Mouse (Mus musculus): Measurements from ENCODE around the gene Map3k14. TPM values are rescaled to one million over a fixed set of nuclear protein-coding genes. Genes with fewer than 3 reads are reported as not detected.

Map3k14 gene
- total RNA-seq (2014; rRNA removed) = 1.4 and 2.2 TPM in 2 replicates
- 2.0 and 2.1 TPM in 2 replicates for polyA plus RNA-seq (2012; rRNA removed)

DNA sequence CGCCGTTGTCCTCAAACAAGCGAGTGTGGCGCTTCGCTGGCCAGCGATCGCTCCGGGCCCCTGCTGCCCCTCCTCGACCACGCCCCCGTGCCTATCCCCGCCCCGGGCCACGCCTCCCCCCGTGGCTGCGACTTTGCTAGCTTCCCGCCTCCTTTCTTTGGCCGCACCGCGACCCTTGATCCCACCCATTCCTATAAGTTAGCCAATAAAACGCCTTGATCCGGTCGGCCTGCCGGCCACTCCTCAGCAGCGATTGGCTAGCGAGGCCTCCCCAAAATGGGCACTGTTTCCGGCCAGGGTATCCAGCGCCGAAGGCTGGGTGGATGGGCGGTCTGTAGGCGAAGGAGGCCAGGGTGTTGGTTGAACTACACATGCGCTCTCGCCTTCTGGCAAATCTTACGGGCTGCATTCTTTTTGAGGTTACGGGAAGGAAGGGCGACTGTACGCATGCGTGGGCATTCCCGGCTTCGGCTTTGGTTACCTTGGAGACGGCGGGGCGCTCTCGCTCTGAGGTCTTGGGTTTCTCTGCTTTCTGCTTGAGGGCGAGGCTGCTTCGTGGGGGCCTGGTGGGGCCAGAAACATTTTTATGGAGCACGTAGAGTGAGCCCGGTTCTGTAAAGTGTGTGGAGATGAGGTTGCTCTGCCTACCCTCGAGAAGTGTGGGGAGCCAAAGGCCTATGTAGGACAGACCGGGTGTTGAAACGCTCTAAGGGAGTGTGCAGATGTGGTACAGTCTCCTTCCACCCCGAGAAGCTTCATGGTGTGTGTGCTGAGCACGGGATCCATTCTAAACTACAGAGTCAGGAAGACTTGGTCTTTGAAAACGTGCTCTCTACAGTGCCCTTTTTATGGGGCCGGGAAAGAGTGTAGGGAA, at the start of gene Map3k14:
TSS of gene Map3k14 (minus strand) at position 127 of the 874 bp plus-strand sequence.
- H3K27ac ChIP-seq (replicated peaks; ENCODE audit: insufficient read depth, low read depth, low read length) = peak within 1 kb of the TSS; percentile 3; the same call in 1 of the 2 replicates
- H3K4me3 ChIP-seq (ENCODE audit: insufficient read depth, low read depth, low read length) = peak within 1 kb of the TSS; percentile 56
- peaks cover 7% of the 10 kb centered on the region for H3K4me1 ChIP-seq (ENCODE audit: control insufficient read depth, insufficient read depth, low read length)
- TF ChIP-seq CTCF (IDR thresholded peaks at IDR 0.05; ENCODE audit: low read depth, low read length) (0 out of 2 replicates have a peak, but pooled peaks have one; percentile 9), POLR2A (IDR thresholded peaks at IDR 0.05; ENCODE audit: extremely low read depth, insufficient read depth, low read length) (no peak; the same call in 1 of the 2 replicates)
- H3K9ac ChIP-seq (ENCODE audit: low read depth, low read length) = peak within 1 kb of the TSS; percentile 62
- DNase-seq (ENCODE audit: extremely low read depth, low read depth, low spot score) = peak; percentile 98
- no peaks in the 10 kb centered on the region for H3K36me3 ChIP-seq (ENCODE audit: control insufficient read depth, insufficient read depth, low read length)
- H3K79me2 ChIP-seq (ENCODE audit: control insufficient read depth, insufficient read depth, low read length) = peaks cover 4% of the 10 kb centered on the region; the same call in 1 of the 2 replicates
- WGBS = 3% methylated on average over 55 of the region's 55 CpGs
- no peaks in the 10 kb centered on the region for H3K27me3 ChIP-seq (ENCODE audit: control insufficient read depth, insufficient read depth, low read length)

DNA sequence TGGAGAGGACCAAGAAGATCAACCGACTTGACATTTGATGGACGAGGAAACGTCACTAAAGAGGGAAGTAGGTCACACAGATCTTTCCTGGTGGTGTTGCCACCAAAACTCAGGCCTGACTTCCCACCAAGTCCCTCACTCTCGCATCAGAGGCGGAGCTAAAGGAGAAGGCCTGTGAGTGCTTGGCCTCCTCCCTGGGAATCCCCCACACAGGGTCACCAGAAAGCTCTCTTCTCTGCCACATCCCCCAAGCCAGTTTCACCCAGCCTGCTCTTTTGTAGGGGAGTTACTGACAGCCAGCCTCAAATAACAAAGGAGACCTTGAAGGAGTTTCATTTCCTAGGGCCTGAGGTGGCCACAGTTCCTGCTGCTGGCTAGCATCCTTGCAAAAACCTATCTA, 48.1 kb upstream of the Map3k14 start:
- no peak for TF ChIP-seq CTCF (IDR thresholded peaks at IDR 0.05; ENCODE audit: low read depth, low read length)
- no peak for TF ChIP-seq POLR2A (IDR thresholded peaks at IDR 0.05; ENCODE audit: extremely low read depth, insufficient read depth, low read length)
- no peaks in the 10 kb centered on the region for H3K4me1 ChIP-seq (ENCODE audit: control insufficient read depth, insufficient read depth, low read length)
- H3K27ac ChIP-seq (replicated peaks; ENCODE audit: insufficient read depth, low read depth, low read length) = no peak overlapping the region
- no peak overlapping the region for H3K9ac ChIP-seq (ENCODE audit: low read depth, low read length)
- DNase-seq (ENCODE audit: extremely low read depth, low read depth, low spot score) = no peak
- no peak overlapping the region for H3K4me3 ChIP-seq (ENCODE audit: insufficient read depth, low read depth, low read length)
- no peaks in the 10 kb centered on the region for H3K79me2 ChIP-seq (ENCODE audit: control insufficient read depth, insufficient read depth, low read length)
- H3K27me3 ChIP-seq (ENCODE audit: control insufficient read depth, insufficient read depth, low read length) = no peaks in the 10 kb centered on the region
- WGBS = 79% methylated on average over 5 of the region's 5 CpGs
- no peaks in the 10 kb centered on the region for H3K36me3 ChIP-seq (ENCODE audit: control insufficient read depth, insufficient read depth, low read length)

GRCm38 (mm10) chr11:103314736-103315374, 47.6 kb upstream of the Map3k14 start:
- TF ChIP-seq CTCF (IDR thresholded peaks at IDR 0.05; ENCODE audit: low read depth, low read length) (no peak), POLR2A (IDR thresholded peaks at IDR 0.05; ENCODE audit: extremely low read depth, insufficient read depth, low read length) (no peak)
- peak; percentile 19 for DNase-seq (ENCODE audit: extremely low read depth, low read depth, low spot score)
- H3K27me3 ChIP-seq (ENCODE audit: control insufficient read depth, insufficient read depth, low read length) = no peaks in the 10 kb centered on the region
- 65% methylated on average over 10 of the region's 10 CpGs for WGBS
- H3K36me3 ChIP-seq (ENCODE audit: control insufficient read depth, insufficient read depth, low read length) = no peaks in the 10 kb centered on the region
- no peaks in the 10 kb centered on the region for H3K79me2 ChIP-seq (ENCODE audit: control insufficient read depth, insufficient read depth, low read length)
- H3K4me1 ChIP-seq (ENCODE audit: control insufficient read depth, insufficient read depth, low read length) = no peaks in the 10 kb centered on the region
- no peak overlapping the region for H3K9ac ChIP-seq (ENCODE audit: low read depth, low read length)
- H3K4me3 ChIP-seq (ENCODE audit: insufficient read depth, low read depth, low read length) = no peak overlapping the region
- no peak overlapping the region for H3K27ac ChIP-seq (replicated peaks; ENCODE audit: insufficient read depth, low read depth, low read length)

- no peak for TF ChIP-seq CTCF (IDR thresholded peaks at IDR 0.05; ENCODE audit: low read depth, low read length)
- no peak for TF ChIP-seq POLR2A (IDR thresholded peaks at IDR 0.05; ENCODE audit: extremely low read depth, insufficient read depth, low read length)
- H3K4me1 ChIP-seq (ENCODE audit: control insufficient read depth, insufficient read depth, low read length) = no peaks in the 10 kb centered on the region
- WGBS = 78% methylated on average over 6 of the region's 6 CpGs
Measured at GRCm38 (mm10) chr11:103313542-103313941, 46.3 kb upstream of the Map3k14 start.

DNA sequence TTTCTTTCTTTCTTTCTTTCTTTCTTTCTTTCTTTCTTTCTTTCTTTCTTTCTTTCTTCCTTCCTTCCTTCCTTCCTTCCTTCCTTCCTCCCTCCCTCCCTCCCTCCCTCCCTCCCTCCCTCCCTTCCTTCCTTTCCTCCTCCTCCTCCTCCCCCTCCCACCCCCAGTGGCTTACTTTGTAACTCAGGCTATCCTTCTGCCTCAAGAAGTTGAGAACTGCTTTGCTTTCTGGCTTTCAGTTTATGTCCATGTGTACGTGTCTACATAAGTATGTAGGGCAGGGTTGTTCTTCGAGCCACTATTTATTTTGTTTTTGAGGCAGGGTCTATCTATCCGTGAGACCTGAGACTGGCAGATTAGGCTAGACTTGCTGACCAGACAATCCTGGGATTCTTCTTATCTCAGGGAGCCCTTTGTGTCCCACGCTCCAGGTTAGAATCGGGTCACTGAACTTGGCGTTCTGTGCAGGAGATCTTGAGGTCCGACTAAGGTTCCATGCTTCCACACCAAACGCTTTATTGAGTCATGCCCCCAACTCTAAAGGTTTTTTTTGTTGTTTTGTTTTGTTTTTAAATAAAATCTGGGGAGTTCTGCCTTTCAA, 45.5 kb upstream of the Map3k14 start:
- 65% methylated on average over 8 of the region's 8 CpGs for WGBS
- no peak overlapping the region for H3K27ac ChIP-seq (replicated peaks; ENCODE audit: insufficient read depth, low read depth, low read length)
- TF ChIP-seq CTCF (IDR thresholded peaks at IDR 0.05; ENCODE audit: low read depth, low read length) = no peak
- TF ChIP-seq POLR2A (IDR thresholded peaks at IDR 0.05; ENCODE audit: extremely low read depth, insufficient read depth, low read length) = no peak

More at GRCm38 (mm10) chr11:103313542-103313941, 46.3 kb upstream of the Map3k14 start:
- H3K36me3 ChIP-seq (ENCODE audit: control insufficient read depth, insufficient read depth, low read length) = no peaks in the 10 kb centered on the region
- H3K9ac ChIP-seq (ENCODE audit: low read depth, low read length) = no peak overlapping the region
- no peaks in the 10 kb centered on the region for H3K79me2 ChIP-seq (ENCODE audit: control insufficient read depth, insufficient read depth, low read length)
- no peaks in the 10 kb centered on the region for H3K27me3 ChIP-seq (ENCODE audit: control insufficient read depth, insufficient read depth, low read length)
- H3K27ac ChIP-seq (replicated peaks; ENCODE audit: insufficient read depth, low read depth, low read length) = no peak overlapping the region
- no peak overlapping the region for H3K4me3 ChIP-seq (ENCODE audit: insufficient read depth, low read depth, low read length)
- no peak for DNase-seq (ENCODE audit: extremely low read depth, low read depth, low spot score)

More for the DNA sequence above, 45.5 kb upstream of the Map3k14 start:
- H3K4me1 ChIP-seq (ENCODE audit: control insufficient read depth, insufficient read depth, low read length) = no peaks in the 10 kb centered on the region
- H3K79me2 ChIP-seq (ENCODE audit: control insufficient read depth, insufficient read depth, low read length) = no peaks in the 10 kb centered on the region
- no peaks in the 10 kb centered on the region for H3K36me3 ChIP-seq (ENCODE audit: control insufficient read depth, insufficient read depth, low read length)
- DNase-seq (ENCODE audit: extremely low read depth, low read depth, low spot score) = no peak
- no peaks in the 10 kb centered on the region for H3K27me3 ChIP-seq (ENCODE audit: control insufficient read depth, insufficient read depth, low read length)
- no peak overlapping the region for H3K9ac ChIP-seq (ENCODE audit: low read depth, low read length)
- no peak overlapping the region for H3K4me3 ChIP-seq (ENCODE audit: insufficient read depth, low read depth, low read length)

Data from liver, adult 2 months (tissue).